Mouse (Mus musculus): Measurements from ENCODE around the gene Mex3b.

Gene Mex3b

DNA sequence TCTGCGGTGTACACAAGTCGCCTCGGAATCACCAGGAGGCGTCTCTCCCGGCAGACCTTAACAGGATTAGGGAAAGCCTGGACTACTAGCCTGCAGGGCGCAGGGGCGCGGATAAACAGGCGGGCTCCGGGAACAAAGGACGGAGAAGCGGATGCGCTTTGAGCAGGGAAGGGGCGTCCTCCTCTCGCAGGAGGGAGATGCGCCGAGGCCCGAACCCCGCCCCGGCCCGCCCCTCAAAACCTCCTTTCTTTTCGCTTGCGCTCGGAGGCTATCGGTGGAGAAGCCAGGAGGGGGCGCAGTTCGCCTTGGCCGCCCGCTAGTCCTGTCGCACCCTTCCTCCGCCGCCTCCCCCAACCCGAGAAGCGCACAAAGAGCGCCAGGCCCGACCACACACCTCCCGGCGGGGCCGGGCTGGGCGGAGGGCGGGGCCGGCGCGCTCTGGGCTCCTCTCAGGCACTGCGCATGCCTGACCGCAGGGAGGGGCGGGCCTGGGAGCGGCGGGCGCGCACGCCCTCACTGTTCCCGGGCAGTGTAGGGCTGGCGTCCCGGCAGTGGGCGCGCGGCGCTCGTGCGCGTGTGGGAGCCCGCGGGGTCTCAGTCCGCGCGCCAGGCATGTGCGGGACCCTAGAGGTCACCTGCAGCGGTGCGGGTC, 1.2 kb upstream of the Mex3b start:
- in situ Hi-C loops (cut with MboI, MseI) = loop anchor here (5.0 to 10.0 kb wide), 4 partner anchors 399 to 1016 kb away; partner anchors contain the start of genes Mesd (in 1 of the 2) and Tlnrd1 (in 1 of the 2)

DNA sequence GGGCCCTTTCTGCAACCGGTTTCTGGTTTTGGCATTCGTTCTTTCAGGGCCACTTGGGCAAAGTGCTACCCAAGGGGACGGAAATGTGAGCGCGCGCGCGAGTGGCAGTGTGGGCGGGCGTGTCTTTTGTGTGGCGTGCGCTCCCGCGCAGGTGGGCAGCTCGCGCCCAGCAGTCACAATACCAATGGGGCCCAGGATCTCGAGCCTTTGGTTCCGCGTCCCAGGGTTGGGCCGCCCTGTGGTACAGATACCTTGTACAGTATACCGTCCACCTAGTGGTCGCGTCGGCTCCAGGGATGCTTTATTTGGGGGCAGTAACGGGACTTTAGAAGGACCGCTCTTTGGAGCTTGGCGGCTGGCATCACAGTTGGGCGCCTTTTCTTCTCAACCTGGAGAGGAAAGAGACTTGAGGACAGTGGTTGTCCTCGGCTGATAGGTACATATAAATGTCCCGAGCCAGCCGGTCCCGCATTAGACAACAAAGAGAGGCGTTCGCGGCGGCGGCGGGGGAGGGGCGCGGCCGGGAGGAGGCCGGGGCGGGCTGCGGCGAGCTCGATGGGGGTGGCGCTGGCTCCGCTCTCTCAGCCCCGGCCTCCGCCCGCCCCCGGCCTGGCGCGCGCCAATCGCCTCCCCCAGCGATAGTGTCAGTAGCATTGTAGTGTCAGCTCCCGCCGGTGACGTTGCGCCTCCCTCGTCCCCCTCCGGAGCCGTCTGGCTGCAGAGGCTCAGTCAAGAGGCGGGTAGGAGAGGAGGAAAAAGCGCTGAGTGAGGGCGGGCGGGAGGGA, 455 bp upstream of the Mex3b start:
- in situ Hi-C loops (cut with MboI, MseI) = loop anchor here (5.0 to 10.0 kb wide), 4 partner anchors 398 to 1016 kb away; partner anchors contain the start of genes Mesd (in 1 of the 2) and Tlnrd1 (in 1 of the 2)

GRCm38 (mm10) chr7:82868309-82869230, 1.4 kb downstream of the Mex3b start:
- in situ Hi-C loops (cut with MboI, MseI) = loop anchor here (5.0 to 10.0 kb wide), 4 partner anchors 396 to 1014 kb away; partner anchors contain the start of genes Mesd (in 1 of the 2) and Tlnrd1 (in 1 of the 2)

GRCm38 (mm10) chr7:82869231-82870147, 2.4 kb downstream of the Mex3b start:
- in situ Hi-C loops (cut with MboI, MseI) = loop anchor here (5.0 to 10.0 kb wide), 4 partner anchors 395 to 1013 kb away; partner anchors contain the start of genes Mesd (in 1 of the 2) and Tlnrd1 (in 1 of the 2)

GRCm38 (mm10) chr7:82870148-82870513, 3.0 kb downstream of the Mex3b start:
- in situ Hi-C loops (cut with MboI, MseI) = no loop called here

- in situ Hi-C loops (cut with MboI, MseI) = no loop called here
Measured at GRCm38 (mm10) chr7:82876551-82876950, 9.4 kb downstream of the Mex3b start.

DNA sequence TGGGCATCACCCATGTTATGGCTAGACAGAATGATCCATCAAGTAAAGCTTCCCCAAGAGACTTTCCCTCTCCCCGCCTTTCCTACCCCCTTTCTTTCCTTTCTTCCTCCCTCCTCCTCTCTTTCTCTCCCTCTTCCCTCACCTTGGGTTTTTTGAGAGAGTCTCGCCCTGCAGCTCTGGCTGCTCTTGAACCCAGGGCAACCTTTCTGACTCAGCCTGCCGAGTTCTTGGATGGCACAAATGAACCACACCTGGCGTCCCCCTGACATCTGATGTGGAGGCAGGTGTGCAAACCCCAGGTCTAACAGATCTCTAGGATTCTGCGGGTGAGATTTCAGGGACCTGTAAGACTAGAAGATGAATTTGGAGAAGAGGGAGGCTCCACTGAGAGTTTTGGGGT, 12.9 kb downstream of the Mex3b start:
- in situ Hi-C loops (cut with MboI, MseI) = no loop called here

- in situ Hi-C loops (cut with MboI, MseI) = no loop called here
Measured at GRCm38 (mm10) chr7:82880700-82881099, 13.6 kb downstream of the Mex3b start.

GRCm38 (mm10) chr7:82890317-82890850, 23.3 kb downstream of the Mex3b start:
- in situ Hi-C loops (cut with MboI, MseI) = no loop called here

- in situ Hi-C loops (cut with MboI, MseI) = no loop called here
Measured at GRCm38 (mm10) chr7:82890875-82891515, 23.9 kb downstream of the Mex3b start.

DNA sequence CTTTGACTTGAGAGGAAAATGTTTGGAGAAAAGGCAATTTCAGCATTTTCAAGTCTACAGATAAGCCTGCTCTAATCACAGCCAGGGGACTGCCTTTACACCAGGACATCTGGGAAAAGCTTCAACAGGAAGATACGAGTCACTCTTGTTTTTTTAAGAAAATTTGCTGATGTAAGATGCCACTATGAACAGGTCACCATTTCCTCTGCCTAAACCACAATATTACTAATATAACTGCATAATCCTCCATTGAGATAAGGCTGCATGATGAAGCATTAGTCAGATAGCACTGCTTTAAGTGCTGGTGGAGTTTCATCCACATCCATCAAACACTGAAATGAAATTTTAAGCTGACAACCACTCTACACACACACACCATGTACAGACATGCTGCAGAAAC, 27.2 kb downstream of the Mex3b start:
- in situ Hi-C loops (cut with MboI, MseI) = no loop called here

DNA sequence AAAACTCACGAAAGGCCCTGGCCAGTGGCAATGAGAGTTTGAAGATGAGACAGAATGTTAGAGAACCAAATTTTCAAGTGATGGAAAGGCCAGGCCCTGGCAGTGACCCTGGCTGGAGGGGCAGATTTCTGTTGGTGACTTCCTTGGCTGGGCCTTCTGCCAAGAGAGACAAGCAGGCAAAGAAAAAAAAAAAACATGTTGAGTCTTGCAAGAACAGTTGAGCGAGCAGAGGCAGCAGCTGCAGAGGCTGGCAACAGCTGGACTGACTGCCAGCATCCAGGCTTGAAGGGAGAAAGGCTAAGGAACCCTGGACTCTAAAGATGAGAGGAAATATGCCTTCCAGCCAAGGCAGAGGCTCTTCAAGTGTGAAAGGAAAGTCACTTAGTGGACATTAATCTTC, 28.5 kb downstream of the Mex3b start:
- in situ Hi-C loops (cut with MboI, MseI) = no loop called here

- in situ Hi-C loops (cut with MboI, MseI) = no loop called here
Measured at GRCm38 (mm10) chr7:82896750-82897149, 29.6 kb downstream of the Mex3b start.

- in situ Hi-C loops (cut with MboI, MseI) = no loop called here
Measured at GRCm38 (mm10) chr7:82899459-82900297, 32.5 kb downstream of the Mex3b start.

DNA sequence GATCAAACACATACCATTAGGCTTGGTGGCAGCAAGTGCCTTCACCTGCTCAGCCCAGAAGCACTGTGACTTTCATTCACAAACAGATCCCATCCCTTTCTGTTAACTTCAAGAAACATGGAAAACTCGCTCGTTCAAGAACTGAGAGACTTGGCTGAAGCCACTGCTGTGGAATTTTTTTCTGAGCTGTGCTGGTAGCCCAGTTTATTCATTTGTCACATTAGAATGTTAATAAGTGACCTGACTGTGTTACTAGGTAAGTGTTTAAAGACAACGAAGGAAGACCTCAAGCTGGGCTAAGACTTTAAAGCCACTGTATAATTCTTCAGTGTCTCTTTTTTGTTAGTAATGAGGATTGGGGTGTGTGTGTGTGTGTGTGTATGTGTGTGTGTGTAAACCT, 35.9 kb downstream of the Mex3b start:
- in situ Hi-C loops (cut with MboI, MseI) = no loop called here

- in situ Hi-C loops (cut with MboI, MseI) = loop anchor here in 1 of 2 experiments (5.0 kb wide), 1 partner anchor 37 kb away; no protein-coding TSS in a partner anchor
Measured at GRCm38 (mm10) chr7:82905527-82905926, 38.4 kb downstream of the Mex3b start.

- in situ Hi-C loops (cut with MboI, MseI) = loop anchor here in 1 of 2 experiments (5.0 kb wide), 1 partner anchor 35 kb away; no protein-coding TSS in a partner anchor
Measured at GRCm38 (mm10) chr7:82907081-82907480, 39.9 kb downstream of the Mex3b start.

DNA sequence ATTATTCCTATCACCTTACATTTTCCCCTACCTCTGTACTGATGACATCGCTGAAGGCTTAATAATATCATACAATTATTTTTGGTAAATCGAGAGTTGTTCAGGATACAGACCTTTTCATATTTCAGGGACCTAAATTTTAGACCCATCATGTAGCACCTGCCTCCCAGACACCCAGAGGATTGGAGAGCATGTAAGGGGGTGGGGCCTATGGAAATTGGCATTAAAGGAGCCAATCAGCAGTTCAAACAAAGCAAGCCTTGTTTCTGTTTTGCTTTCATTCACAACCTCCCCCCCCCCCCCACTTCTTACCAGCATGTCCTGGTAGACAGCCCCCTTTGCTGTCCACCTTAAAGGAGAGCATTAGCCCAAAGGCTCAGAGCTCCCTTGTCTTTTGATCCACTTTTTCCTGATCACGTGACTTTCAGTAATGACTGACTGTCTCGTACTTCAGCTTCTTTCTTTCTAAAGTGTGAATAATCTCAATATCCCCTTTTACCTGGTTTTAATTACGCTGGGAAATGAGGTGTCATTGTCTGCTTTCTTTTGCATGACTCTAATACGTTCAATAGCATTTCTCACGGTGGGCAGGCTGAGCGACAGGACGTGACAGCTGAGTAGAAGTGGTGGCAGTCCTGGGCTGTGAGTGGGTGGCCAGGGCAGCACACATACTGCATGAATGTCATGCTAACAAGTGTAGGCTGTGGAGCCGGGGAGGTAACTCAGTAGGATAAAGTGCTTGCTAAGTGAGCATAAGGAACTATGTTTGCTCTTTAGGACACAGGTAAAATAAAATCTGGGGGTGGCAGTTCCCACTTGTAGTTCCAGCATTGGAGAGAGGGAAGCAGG, 43.6 kb downstream of the Mex3b start:
- in situ Hi-C loops (cut with MboI, MseI) = no loop called here

Measured in T-helper 17 cell (primary cell).